Mouse (Mus musculus) T-helper 2 cell (primary cell): ENCODE data around the gene Nfia.

ENCODE experiments used
- in situ Hi-C: fragments of 300-600 bp; cut with MboI, MseI; formaldehyde crosslinking; loops from one replicate; pipeline ENCODE4 v1.15.1; 2025; ENCODE audit warnings: high pct_unique_total_duplicates

The Nfia gene

DNA sequence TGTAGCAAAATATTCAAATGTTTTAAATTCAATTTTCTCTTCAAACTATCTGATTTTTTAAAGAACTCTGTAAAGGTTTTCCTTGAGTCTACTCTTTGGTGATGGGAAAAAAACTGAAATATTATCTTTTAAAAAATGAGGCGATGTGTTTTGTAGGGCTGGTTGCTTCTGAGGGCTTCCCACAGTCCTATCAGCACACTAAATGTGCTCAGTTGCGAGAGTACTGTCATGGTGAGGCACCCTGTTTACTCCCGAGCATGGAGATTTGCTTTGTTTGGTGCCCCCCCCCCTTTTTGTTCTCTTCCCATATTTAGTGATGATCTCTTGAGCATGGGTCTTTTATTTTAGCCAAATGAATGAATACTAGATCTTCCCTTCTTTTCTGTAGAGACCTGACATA lies 9.5 kb downstream of the Nfia start:
- in situ Hi-C loops = no loop called here

DNA sequence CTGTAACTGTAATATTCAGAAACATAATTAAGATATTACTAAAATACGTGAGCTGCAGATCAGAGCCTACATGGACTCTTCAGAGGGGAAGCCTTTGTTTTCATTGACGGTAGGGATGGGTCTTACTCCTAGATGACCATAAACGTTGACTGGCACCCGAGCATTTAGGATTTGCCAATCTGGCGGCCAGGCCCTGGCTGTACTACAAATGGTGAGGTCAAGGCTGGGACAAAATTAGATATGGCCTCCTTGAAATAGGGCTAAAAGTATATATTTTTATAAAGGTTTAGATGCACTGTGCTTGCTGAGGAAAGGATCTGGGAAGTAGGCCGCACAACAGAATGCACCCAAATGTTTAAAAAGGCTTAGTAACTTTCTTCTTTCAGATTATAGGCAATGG lies 10.0 kb downstream of the Nfia start:
- in situ Hi-C loops = no loop called here

DNA sequence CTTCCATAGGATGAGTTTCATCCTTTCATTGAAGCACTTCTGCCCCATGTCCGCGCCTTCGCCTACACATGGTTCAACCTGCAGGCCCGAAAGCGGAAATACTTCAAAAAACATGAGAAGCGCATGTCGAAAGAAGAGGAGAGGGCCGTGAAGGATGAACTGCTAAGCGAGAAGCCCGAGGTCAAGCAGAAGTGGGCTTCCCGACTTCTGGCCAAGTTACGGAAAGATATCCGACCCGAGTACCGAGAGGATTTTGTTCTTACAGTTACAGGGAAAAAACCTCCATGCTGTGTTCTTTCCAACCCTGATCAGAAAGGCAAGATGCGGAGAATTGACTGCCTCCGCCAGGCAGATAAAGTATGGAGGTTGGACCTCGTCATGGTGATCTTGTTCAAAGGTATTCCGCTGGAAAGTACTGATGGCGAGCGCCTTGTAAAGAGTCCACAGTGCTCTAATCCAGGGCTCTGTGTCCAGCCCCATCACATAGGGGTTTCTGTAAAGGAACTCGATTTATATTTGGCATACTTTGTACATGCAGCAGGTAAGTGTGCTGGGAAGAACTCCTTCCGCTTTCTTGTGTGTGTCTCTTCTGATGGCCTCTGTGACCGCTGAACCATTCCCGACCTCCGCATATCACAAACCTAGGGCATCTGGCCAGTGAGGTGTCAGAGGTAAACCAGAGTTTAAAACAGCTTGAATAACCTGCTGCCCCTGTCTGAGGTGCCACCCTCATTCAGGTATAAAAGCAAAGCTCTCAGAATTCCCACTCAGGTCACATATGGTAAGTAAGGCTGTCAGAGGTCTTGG lies 10.7 kb downstream of the Nfia start:
- in situ Hi-C loops = no loop called here

GRCm38 (mm10) chr4:97784236-97784635 lies 11.7 kb downstream of the Nfia start:
- in situ Hi-C loops = no loop called here

- in situ Hi-C loops = no loop called here
These were observed 13.2 kb downstream of the Nfia start for GRCm38 (mm10) chr4:97785547-97786271.

DNA sequence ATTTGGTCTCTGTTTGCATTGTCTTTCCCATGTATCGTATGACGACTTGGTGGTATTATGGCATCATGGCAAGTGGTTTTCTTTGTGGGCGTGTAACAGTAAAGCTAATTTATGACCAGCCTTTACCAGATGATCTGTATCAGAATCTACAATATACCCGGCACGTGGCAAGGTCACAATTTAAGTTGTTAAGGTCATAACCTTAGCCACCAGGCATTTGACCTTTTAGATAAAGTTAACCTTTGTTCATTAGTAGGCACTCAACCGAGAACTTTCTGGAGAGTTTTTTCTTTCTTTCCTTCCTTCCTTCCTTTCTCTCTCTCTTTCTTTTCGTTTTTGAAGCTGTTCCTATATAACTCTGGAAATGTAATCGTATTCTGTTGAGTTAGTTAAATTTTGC lies 14.0 kb downstream of the Nfia start:
- in situ Hi-C loops = no loop called here

- in situ Hi-C loops = no loop called here
These were observed 15.0 kb downstream of the Nfia start for GRCm38 (mm10) chr4:97787515-97787914.

GRCm38 (mm10) chr4:97788537-97788936 lies 16.0 kb downstream of the Nfia start:
- in situ Hi-C loops = no loop called here

DNA sequence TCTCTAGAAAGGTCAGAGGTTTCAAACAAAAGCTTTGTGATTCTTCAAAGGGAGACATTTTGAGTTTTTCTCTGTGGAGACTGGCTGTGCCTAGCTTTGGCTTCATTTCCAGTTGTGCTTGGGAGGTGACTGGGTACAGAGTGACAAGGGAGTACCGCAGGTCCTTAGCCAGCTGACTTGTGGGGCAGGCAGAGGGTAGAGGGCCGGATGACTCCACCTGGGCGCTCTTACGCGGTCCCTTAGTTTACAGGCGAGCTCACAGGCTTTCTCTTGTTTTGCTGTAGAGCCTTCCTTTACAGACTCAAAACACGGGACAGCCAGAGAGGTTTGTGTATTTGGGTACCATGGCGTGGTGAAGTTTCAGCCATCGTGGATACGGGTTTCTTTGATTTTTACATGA lies 21.4 kb downstream of the Nfia start:
- in situ Hi-C loops = no loop called here

DNA sequence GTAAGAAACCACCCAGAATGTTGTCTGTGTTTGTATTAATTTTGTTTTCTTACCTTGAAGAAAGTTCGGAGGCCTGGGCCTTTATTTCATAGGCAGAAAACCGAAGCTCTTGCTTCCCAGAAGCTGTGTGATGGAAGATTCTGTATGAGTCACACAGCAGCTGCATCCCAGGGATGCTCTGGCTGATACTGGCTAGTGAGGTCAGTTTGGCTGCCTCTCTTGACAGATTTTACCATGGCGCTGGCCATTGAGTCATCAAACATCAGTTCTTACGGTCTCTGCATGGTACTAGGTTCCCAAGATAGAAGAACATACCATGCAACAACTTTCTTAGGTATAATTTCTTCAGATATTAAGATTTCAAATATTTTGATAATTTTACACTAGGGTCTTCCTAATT lies 22.3 kb downstream of the Nfia start:
- in situ Hi-C loops = no loop called here

GRCm38 (mm10) chr4:97795957-97796356 lies 23.4 kb downstream of the Nfia start:
- in situ Hi-C loops = no loop called here

GRCm38 (mm10) chr4:97796505-97796904 lies 24.0 kb downstream of the Nfia start:
- in situ Hi-C loops = no loop called here

DNA sequence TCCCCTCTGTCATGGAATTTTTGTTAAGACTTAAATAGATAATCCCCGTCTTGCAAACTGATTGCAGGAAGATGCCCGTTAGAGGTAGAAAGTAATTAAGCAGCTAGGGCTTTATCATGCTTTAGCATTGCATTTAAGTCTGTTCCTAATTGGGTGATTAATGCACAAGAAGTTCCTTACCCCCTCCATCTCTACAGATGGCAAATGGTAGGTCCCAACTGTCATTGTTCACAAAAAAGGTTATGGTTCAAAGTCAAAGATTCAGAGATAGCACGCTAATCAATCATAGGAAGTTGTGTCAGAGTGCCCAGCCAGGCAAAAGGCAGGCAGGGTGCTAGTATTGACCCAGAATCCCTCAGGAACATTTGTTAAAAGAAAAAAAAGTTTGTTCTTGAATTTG lies 31.3 kb downstream of the Nfia start:
- in situ Hi-C loops = no loop called here

DNA sequence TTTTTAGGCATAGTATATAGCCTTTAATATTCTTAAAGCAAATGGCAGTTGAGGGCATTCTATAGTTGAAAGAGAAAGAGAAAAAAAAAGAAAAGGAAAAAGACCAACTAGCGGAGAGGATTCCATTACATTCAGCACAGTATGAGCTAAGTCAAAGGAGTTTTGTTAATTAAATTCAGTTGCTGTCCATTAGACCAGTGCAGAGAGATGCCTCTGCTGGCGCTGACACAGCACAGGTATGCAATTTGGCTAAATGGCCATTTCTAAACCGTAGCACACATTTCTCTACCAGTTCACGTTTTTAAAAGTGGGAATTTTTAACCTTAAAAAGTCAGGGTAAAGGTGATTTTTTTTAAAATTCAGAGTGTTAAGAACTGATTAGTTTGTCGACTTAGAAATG lies 32.1 kb downstream of the Nfia start:
- in situ Hi-C loops = no loop called here

DNA sequence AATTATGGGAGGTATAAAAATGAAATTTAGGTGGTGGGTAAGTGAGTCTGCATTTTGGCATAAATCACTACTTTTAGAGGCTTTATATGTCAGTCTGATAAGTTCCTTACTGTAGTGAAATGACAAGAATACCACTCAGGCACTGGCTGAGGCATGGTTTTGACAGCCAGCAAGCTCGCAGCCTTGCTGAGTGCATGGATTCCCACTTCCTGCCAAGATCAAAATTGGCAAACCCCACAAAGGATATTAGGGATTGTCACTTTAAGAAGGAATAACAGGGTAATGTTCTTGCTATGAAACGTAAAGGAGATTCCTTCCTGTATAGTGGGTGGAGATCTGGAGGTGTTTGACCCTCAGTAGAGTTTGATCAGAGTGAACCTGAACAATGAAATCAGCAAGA lies 32.7 kb downstream of the Nfia start:
- in situ Hi-C loops = no loop called here

DNA sequence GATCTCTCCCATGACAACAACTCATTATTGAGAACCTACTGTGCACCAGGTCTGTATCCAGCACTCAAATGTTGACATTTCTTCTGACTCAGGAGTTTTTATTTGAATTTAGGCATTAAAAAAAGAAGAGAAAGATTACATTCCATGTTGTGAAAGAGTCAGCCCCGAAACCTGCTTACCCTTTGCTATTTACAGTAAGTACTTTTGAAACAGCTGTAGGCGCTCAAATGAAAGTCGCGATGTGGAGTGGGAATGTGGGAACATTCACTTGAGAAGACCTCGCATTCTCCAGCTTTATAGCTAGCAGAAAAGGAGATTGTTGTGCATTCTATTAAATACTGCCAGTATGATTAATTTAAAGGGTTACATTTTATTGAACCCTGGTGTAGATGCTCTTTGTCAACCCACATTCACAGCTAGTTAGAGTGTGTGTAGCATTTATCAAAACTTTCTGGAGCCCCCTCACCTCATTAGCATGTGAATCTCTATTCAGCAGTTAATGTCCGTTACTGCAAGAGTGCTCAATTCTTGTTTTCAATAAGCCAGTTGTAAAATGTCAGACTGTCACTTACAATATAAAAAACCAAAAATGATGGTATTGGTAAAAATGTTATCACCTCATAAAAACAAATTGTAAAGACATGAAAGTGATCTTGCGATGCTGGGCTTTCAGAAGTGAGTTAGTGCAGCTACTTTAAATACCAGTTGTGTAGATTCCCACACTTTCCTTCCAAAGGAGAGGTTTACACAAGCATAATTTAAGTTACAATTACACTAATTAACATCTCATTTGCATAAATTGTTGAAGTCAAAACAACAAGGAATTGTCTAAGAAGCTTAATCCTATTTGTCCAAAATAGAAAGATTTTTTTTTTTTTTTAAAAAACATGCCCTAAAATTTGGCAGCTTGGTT lies 33.6 kb downstream of the Nfia start:
- in situ Hi-C loops = no loop called here

DNA sequence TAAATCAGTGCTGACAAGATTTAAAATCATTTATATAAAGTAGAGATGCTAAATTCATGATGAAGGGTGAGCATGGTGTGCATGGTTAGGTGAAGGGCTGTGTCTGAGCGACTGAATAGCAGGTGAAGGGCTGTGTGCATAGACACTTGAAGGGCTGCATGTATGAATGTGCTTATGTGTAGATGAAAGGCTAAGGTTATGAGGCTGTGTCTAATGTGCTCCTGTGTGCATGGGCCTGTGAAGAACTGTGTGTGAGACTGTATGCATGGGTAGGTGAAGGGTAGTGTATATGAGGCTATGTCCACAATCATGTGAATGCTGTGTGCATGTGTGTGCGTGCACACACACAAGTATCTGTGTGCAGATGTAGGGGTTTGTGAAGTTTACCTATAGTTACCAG lies 34.4 kb downstream of the Nfia start:
- in situ Hi-C loops = no loop called here

- in situ Hi-C loops = no loop called here
These were observed 36.4 kb downstream of the Nfia start for GRCm38 (mm10) chr4:97808885-97809284.

DNA sequence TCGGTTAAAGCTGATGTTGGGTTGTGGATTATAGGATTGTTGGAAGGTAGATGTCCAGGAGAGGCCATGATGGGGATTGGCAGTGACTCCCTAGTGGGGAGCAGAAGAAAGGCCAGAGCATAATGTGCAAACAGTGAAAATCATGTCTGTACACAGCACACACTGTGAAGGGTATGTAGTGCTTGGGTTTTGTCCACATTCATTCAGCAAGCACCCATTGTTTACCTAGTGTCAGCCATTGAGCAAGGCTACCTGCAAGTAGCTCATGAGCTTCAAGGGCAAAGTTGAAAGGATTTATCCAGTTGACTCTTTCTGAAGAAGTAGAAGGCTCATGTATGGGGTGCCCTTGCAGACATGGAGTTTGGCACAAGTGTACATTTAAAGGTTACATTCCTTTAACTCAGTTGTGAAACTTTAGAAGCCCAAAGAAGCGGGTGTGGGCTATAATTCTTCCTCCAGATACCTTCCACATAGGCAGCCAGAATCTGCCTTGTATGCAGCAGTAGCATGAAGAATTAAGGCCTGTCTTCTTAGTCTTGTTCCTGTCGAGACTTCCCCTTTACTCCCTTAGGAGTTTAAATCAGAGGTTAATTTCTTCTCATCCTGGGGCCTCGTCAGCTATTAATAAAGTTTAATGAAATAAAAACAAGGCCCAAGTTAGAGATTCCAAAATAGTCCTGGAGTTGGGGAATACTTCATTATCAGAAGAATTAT lies 37.2 kb downstream of the Nfia start:
- in situ Hi-C loops = no loop called here

GRCm38 (mm10) chr4:97810348-97810939 lies 37.9 kb downstream of the Nfia start:
- in situ Hi-C loops = no loop called here

GRCm38 (mm10) chr4:97813035-97813434 lies 40.5 kb downstream of the Nfia start:
- in situ Hi-C loops = no loop called here
